ENCODE assay signal across 11 mouse cellular contexts in genomic region chr13:55378907-55379580, GRCm38 (mm10). TPM values are rescaled to one million over a fixed set of nuclear protein-coding genes. Genes with fewer than 3 reads are reported as not detected.
DNase-seq lines count a peak whose midpoint lies in the region; ATAC-seq lines count a peak whose summit lies in the region.
"Had no signal": no experiment of that assay in that cellular context is flagged by ENCODE, and none has a peak within 500 bp of the region (broad histone marks: within the 10 kb centered on the region; RNA-seq: fewer than 3 reads in every experiment).

No protein-coding gene starts in this region.

- no peak overlapping the region for H3K9ac ChIP-seq in midbrain, embryonic 12.5 days (replicated peaks)
- H3K9ac ChIP-seq in midbrain, embryonic 15.5 days, result no peak overlapping the region
- H3K9ac ChIP-seq in kidney, embryonic 14.5 days (ENCODE audit: low read depth, low read length), result no peak overlapping the region
- no peak overlapping the region for H3K9ac ChIP-seq in stomach, embryonic 15.5 days
- no peak overlapping the region for H3K9ac ChIP-seq in forebrain, embryonic 16.5 days (replicated peaks; ENCODE audit: low read depth, low read length)

- no peaks in the 10 kb centered on the region for H3K36me3 ChIP-seq in midbrain, embryonic 12.5 days
- no peaks in the 10 kb centered on the region for H3K36me3 ChIP-seq in midbrain, embryonic 15.5 days (replicated peaks)
- H3K36me3 ChIP-seq in kidney, embryonic 14.5 days (ENCODE audit: control insufficient read depth, insufficient read depth, low read length), result no peaks in the 10 kb centered on the region
- H3K36me3 ChIP-seq in stomach, embryonic 15.5 days, result no peaks in the 10 kb centered on the region
- no peaks in the 10 kb centered on the region for H3K36me3 ChIP-seq in forebrain, embryonic 16.5 days (ENCODE audit: control insufficient read depth, insufficient read depth)

- H3K9me3 ChIP-seq in midbrain, embryonic 12.5 days, result no peaks in the 10 kb centered on the region
- no peaks in the 10 kb centered on the region for H3K9me3 ChIP-seq in midbrain, embryonic 15.5 days
- H3K9me3 ChIP-seq in kidney, embryonic 14.5 days (ENCODE audit: control insufficient read depth, low read length), result no peaks in the 10 kb centered on the region
- no peaks in the 10 kb centered on the region for H3K9me3 ChIP-seq in stomach, embryonic 15.5 days
- no peaks in the 10 kb centered on the region for H3K9me3 ChIP-seq in forebrain, embryonic 16.5 days (ENCODE audit: control insufficient read depth, low read length)

- no peak for ATAC-seq in midbrain, embryonic 12.5 days (ENCODE audit: low FRiP score, low read depth)
- ATAC-seq in midbrain, embryonic 15.5 days (replicated peaks), result no peak
- peak; percentile 24; the same call in 1 of the 2 replicates for ATAC-seq in kidney, embryonic 14.5 days (ENCODE audit: low FRiP score, low TSS enrichment)
- peak; percentile 45 for ATAC-seq in stomach, embryonic 15.5 days (ENCODE audit: insufficient read depth, low FRiP score, low read depth)
- no peak for ATAC-seq in forebrain, embryonic 16.5 days
- ATAC-seq: activated CD4-positive, CD25-positive, alpha-beta regulatory T cell, adult 4 months had no signal

- 5% methylated on average over 32 of the region's 32 CpGs for WGBS in midbrain, embryonic 12.5 days
- WGBS in midbrain, embryonic 15.5 days, result 6% methylated on average over 32 of the region's 32 CpGs
- 6% methylated on average over 32 of the region's 32 CpGs for WGBS in kidney, embryonic 14.5 days
- 24% methylated on average over 32 of the region's 32 CpGs for WGBS in stomach, embryonic 15.5 days
- WGBS in forebrain, embryonic 16.5 days, result 4% methylated on average over 32 of the region's 32 CpGs

- H3K4me2 ChIP-seq in midbrain, embryonic 12.5 days (replicated peaks), result peak overlapping the region; percentile 12; the same call in 1 of the 2 replicates
- no peak overlapping the region for H3K4me2 ChIP-seq in midbrain, embryonic 15.5 days
- H3K4me2 ChIP-seq in kidney, embryonic 14.5 days (replicated peaks; ENCODE audit: low read depth, low read length), result peak overlapping the region; percentile 22
- H3K4me2 ChIP-seq in stomach, embryonic 15.5 days, result peak overlapping the region; percentile 34
- no peak overlapping the region for H3K4me2 ChIP-seq in forebrain, embryonic 16.5 days (ENCODE audit: low read length)

- DNase-seq in embryo, embryonic 10.5 days (ENCODE audit: low spot score), result peak; percentile 10
- no peak for DNase-seq in embryo, embryonic 10 days (ENCODE audit: low spot score)
- DNase-seq in testis, postnatal 10 days (ENCODE audit: low spot score), result no peak
- DNase-seq: cerebellum, adult 11-12 months had no signal

- H3K27ac ChIP-seq in midbrain, embryonic 12.5 days (replicated peaks), result no peak overlapping the region
- no peak overlapping the region for H3K27ac ChIP-seq in midbrain, embryonic 15.5 days
- no peak overlapping the region for H3K27ac ChIP-seq in kidney, embryonic 14.5 days (ENCODE audit: low read depth, low read length)
- no peak overlapping the region for H3K27ac ChIP-seq in stomach, embryonic 15.5 days
- H3K27ac ChIP-seq in forebrain, embryonic 16.5 days (ENCODE audit: low read length), result no peak overlapping the region

- peaks cover 78% of the 10 kb centered on the region for H3K27me3 ChIP-seq in midbrain, embryonic 12.5 days
- H3K27me3 ChIP-seq in midbrain, embryonic 15.5 days (replicated peaks), result peaks cover 35% of the 10 kb centered on the region
- H3K27me3 ChIP-seq in kidney, embryonic 14.5 days (ENCODE audit: control insufficient read depth, insufficient read depth, low read length), result peaks cover 29% of the 10 kb centered on the region
- H3K27me3 ChIP-seq in stomach, embryonic 15.5 days (replicated peaks), result peaks cover 37% of the 10 kb centered on the region
- peaks cover 37% of the 10 kb centered on the region for H3K27me3 ChIP-seq in forebrain, embryonic 16.5 days (replicated peaks; ENCODE audit: control insufficient read depth, insufficient read depth, low read length)

- H3K4me3 ChIP-seq in midbrain, embryonic 12.5 days, result no peak overlapping the region
- no peak overlapping the region for H3K4me3 ChIP-seq in midbrain, embryonic 15.5 days
- H3K4me3 ChIP-seq in kidney, embryonic 14.5 days (ENCODE audit: low read length), result peak overlapping the region; percentile 8; the same call in 1 of the 2 replicates
- H3K4me3 ChIP-seq in stomach, embryonic 15.5 days (replicated peaks), result no peak overlapping the region
- H3K4me3 ChIP-seq in forebrain, embryonic 16.5 days (replicated peaks; ENCODE audit: low read length), result no peak overlapping the region
- H3K4me3 ChIP-seq: myocyte had no signal

- H3K4me1 ChIP-seq in midbrain, embryonic 12.5 days, result no peaks in the 10 kb centered on the region
- H3K4me1 ChIP-seq in midbrain, embryonic 15.5 days, result no peaks in the 10 kb centered on the region
- no peaks in the 10 kb centered on the region for H3K4me1 ChIP-seq in kidney, embryonic 14.5 days (ENCODE audit: control insufficient read depth, insufficient read depth, low read length)
- H3K4me1 ChIP-seq in stomach, embryonic 15.5 days, result peaks cover 6% of the 10 kb centered on the region; the same call in 1 of the 2 replicates
- no peaks in the 10 kb centered on the region for H3K4me1 ChIP-seq in forebrain, embryonic 16.5 days (replicated peaks; ENCODE audit: control insufficient read depth, insufficient read depth, low read length)

RNA-seq across cellular contexts. Expression of gene Rgs14, which starts 9.5 kb away (rescaled TPM):
- 0.47 and 0.59 TPM in 2 replicates for polyA plus RNA-seq in midbrain, embryonic 12.5 days (2016; fragmentation: Nextera tagmentation; extraction: Ambion mirVana)
- 0.34 and 0.52 TPM in 2 replicates for polyA plus RNA-seq in midbrain, embryonic 15.5 days (2015; fragmentation: Nextera tagmentation; extraction: Ambion mirVana)
- 0.86 and 0.92 TPM in 2 replicates for polyA plus RNA-seq in kidney, embryonic 14.5 days (2014; fragmentation: Nextera tagmentation; extraction: Ambion mirVana)
- polyA plus RNA-seq in stomach, embryonic 15.5 days (2015; fragmentation: Nextera tagmentation; extraction: Ambion mirVana), result 1.3 and 1.5 TPM in 2 replicates
- 0.71 and 1.4 TPM in 2 replicates for polyA plus RNA-seq in forebrain, embryonic 16.5 days (2015; fragmentation: Nextera tagmentation; extraction: Ambion mirVana)

RNA-seq across cellular contexts. Expression of gene Lman2, which starts 16.5 kb away (rescaled TPM):
- polyA plus RNA-seq in midbrain, embryonic 12.5 days (2016; fragmentation: Nextera tagmentation; extraction: Ambion mirVana), result 91.8 and 94.7 TPM in 2 replicates
- polyA plus RNA-seq in midbrain, embryonic 15.5 days (2015; fragmentation: Nextera tagmentation; extraction: Ambion mirVana), result 57.1 and 57.5 TPM in 2 replicates
- polyA plus RNA-seq in kidney, embryonic 14.5 days (2014; fragmentation: Nextera tagmentation; extraction: Ambion mirVana), result 75.0 and 108 TPM in 2 replicates
- 114 and 127 TPM in 2 replicates for polyA plus RNA-seq in stomach, embryonic 15.5 days (2015; fragmentation: Nextera tagmentation; extraction: Ambion mirVana)
- 56.3 and 59.7 TPM in 2 replicates for polyA plus RNA-seq in forebrain, embryonic 16.5 days (2015; fragmentation: Nextera tagmentation; extraction: Ambion mirVana)

RNA-seq across cellular contexts. Expression of gene Slc34a1, which starts 18.9 kb away (rescaled TPM):
- 0.06 TPM in 1 of 2 replicates, not detected in the other for polyA plus RNA-seq in midbrain, embryonic 12.5 days (2016; fragmentation: Nextera tagmentation; extraction: Ambion mirVana)
- polyA plus RNA-seq in midbrain, embryonic 15.5 days (2015; fragmentation: Nextera tagmentation; extraction: Ambion mirVana), result 0.05 TPM in 1 of 2 replicates, not detected in the other
- 15.5 and 39.4 TPM in 2 replicates for polyA plus RNA-seq in kidney, embryonic 14.5 days (2014; fragmentation: Nextera tagmentation; extraction: Ambion mirVana)
- polyA plus RNA-seq in stomach, embryonic 15.5 days (2015; fragmentation: Nextera tagmentation; extraction: Ambion mirVana), result 0.06 and 0.17 TPM in 2 replicates
- polyA plus RNA-seq in forebrain, embryonic 16.5 days (2015; fragmentation: Nextera tagmentation; extraction: Ambion mirVana), result 0.27 TPM in 1 of 2 replicates, not detected in the other
- polyA plus RNA-seq: activated CD4-positive, CD25-positive, alpha-beta regulatory T cell, adult 4 months had no signal

RNA-seq across cellular contexts. Expression of gene Pfn3, which starts 36.0 kb away (rescaled TPM):
- polyA plus RNA-seq in midbrain, embryonic 12.5 days (2016; fragmentation: Nextera tagmentation; extraction: Ambion mirVana), result not detected in 2 replicates
- 0.43 and 0.45 TPM in 2 replicates for polyA plus RNA-seq in midbrain, embryonic 15.5 days (2015; fragmentation: Nextera tagmentation; extraction: Ambion mirVana)
- not detected in 2 replicates for polyA plus RNA-seq in kidney, embryonic 14.5 days (2014; fragmentation: Nextera tagmentation; extraction: Ambion mirVana)
- polyA plus RNA-seq in stomach, embryonic 15.5 days (2015; fragmentation: Nextera tagmentation; extraction: Ambion mirVana), result not detected in 2 replicates
- polyA plus RNA-seq in forebrain, embryonic 16.5 days (2015; fragmentation: Nextera tagmentation; extraction: Ambion mirVana), result 0.43 and 0.84 TPM in 2 replicates
- polyA plus RNA-seq: activated CD4-positive, CD25-positive, alpha-beta regulatory T cell, adult 4 months; myocyte had no signal

RNA-seq across cellular contexts. Expression of gene F12, which starts 47.5 kb away (rescaled TPM):
- not detected in 2 replicates for polyA plus RNA-seq in midbrain, embryonic 12.5 days (2016; fragmentation: Nextera tagmentation; extraction: Ambion mirVana)
- 0.09 and 0.14 TPM in 2 replicates for polyA plus RNA-seq in midbrain, embryonic 15.5 days (2015; fragmentation: Nextera tagmentation; extraction: Ambion mirVana)
- not detected in 2 replicates for polyA plus RNA-seq in kidney, embryonic 14.5 days (2014; fragmentation: Nextera tagmentation; extraction: Ambion mirVana)
- polyA plus RNA-seq in stomach, embryonic 15.5 days (2015; fragmentation: Nextera tagmentation; extraction: Ambion mirVana), result 2.5 and 6.8 TPM in 2 replicates
- polyA plus RNA-seq in forebrain, embryonic 16.5 days (2015; fragmentation: Nextera tagmentation; extraction: Ambion mirVana), result not detected in 2 replicates
- polyA plus RNA-seq: activated CD4-positive, CD25-positive, alpha-beta regulatory T cell, adult 4 months; myocyte had no signal

Comparison
In these comparisons a context has a peak if more than half of its experiments do, and no peak if none do; other contexts are left out.
1. H3K4me2 ChIP-seq: peak in midbrain, embryonic 12.5 days (single experiment), kidney, embryonic 14.5 days (single experiment) and stomach, embryonic 15.5 days (single experiment); none in midbrain, embryonic 15.5 days (single experiment) and forebrain, embryonic 16.5 days (single experiment).
2. ATAC-seq: peak in kidney, embryonic 14.5 days (single experiment) and stomach, embryonic 15.5 days (single experiment); none in midbrain, embryonic 12.5 days (single experiment), midbrain, embryonic 15.5 days (single experiment) and forebrain, embryonic 16.5 days (single experiment).
3. RNA of gene Slc34a1, which starts 18.9 kb away (polyA plus RNA-seq): 15.5 to 39.4 TPM in kidney, embryonic 14.5 days; 0.05 TPM in midbrain, embryonic 15.5 days, 0.06 to 0.17 TPM in stomach, embryonic 15.5 days, 0.06 TPM in midbrain, embryonic 12.5 days and 0.27 TPM in forebrain, embryonic 16.5 days; every median in the first group is over 10 times any median in the second.